ENCODE assay signal across 8 mouse cellular contexts in genomic region chr8:123653994-123654569, GRCm38 (mm10). TPM values are rescaled to one million over a fixed set of nuclear protein-coding genes. Genes with fewer than 3 reads are reported as not detected.
DNase-seq lines count a peak whose midpoint lies in the region; ATAC-seq and TF ChIP-seq lines count a peak whose summit lies in the region.

No protein-coding gene starts in this region.

- peak overlapping the region; percentile 83 for H3K4me2 ChIP-seq in hindbrain, embryonic 14.5 days (replicated peaks)
- H3K4me2 ChIP-seq in limb, embryonic 11.5 days (ENCODE audit: low read depth, severe bottlenecking) = peak overlapping the region; percentile 64
- H3K4me2 ChIP-seq in midbrain, embryonic 12.5 days (replicated peaks) = peak overlapping the region; percentile 70

- peak overlapping the region; percentile 63 for H3K4me3 ChIP-seq in hindbrain, embryonic 14.5 days (replicated peaks; ENCODE audit: low read length)
- H3K4me3 ChIP-seq in limb, embryonic 11.5 days (ENCODE audit: low read depth, low read length) = peak overlapping the region; percentile 64
- H3K4me3 ChIP-seq in midbrain, embryonic 12.5 days = peak overlapping the region; percentile 73
- peak overlapping the region; percentile 90 for H3K4me3 ChIP-seq in testis, adult 2 months (ENCODE audit: control insufficient read depth, low read depth, low read length)

- peak; percentile 96 for DNase-seq in heart, adult 11 months
- DNase-seq in heart, adult 8-10 months (ENCODE audit: low spot score) = no peak
- DNase-seq in cerebellum, adult 9-10 months = peak; percentile 52
- peak; percentile 51 to 53 for DNase-seq in frontal cortex, postnatal 36 days (ENCODE audit: low spot score in 2 of 2)
- peak; percentile 57 for DNase-seq in hindbrain, embryonic 14.5 days (ENCODE audit: low spot score)
- peak; percentile 79 for DNase-seq in limb, embryonic 11.5 days (ENCODE audit: low spot score)

- WGBS in hindbrain, embryonic 14.5 days = under 1% methylated on average over 69 of the region's 77 CpGs
- under 1% methylated on average over 60 of the region's 77 CpGs for WGBS in limb, embryonic 11.5 days
- under 1% methylated on average over 35 of the region's 77 CpGs for WGBS in midbrain, embryonic 12.5 days

- ATAC-seq in hindbrain, embryonic 14.5 days (ENCODE audit: low FRiP score) = peak; percentile 71
- peak; percentile 74 for ATAC-seq in limb, embryonic 11.5 days (ENCODE audit: insufficient number of reproducible peaks, low FRiP score, low TSS enrichment, low read depth)
- peak; percentile 70 for ATAC-seq in midbrain, embryonic 12.5 days (ENCODE audit: low FRiP score, low read depth)

- H3K27me3 ChIP-seq in hindbrain, embryonic 14.5 days (ENCODE audit: control insufficient read depth, insufficient read depth, low read length) = no peaks in the 10 kb centered on the region
- no peaks in the 10 kb centered on the region for H3K27me3 ChIP-seq in limb, embryonic 11.5 days (ENCODE audit: control insufficient read depth, insufficient read depth, low read length)
- H3K27me3 ChIP-seq in midbrain, embryonic 12.5 days = no peaks in the 10 kb centered on the region
- H3K27me3 ChIP-seq in testis, adult 2 months (ENCODE audit: control insufficient read depth, insufficient read depth, low read length) = peaks cover 8% of the 10 kb centered on the region

- TF ChIP-seq POLR2A in testis, adult 2 months (IDR thresholded peaks at IDR 0.05; ENCODE audit: control insufficient read depth, low read depth, low read length) = no peak

- no peak for TF ChIP-seq CTCF in testis, adult 2 months (IDR thresholded peaks at IDR 0.05; ENCODE audit: control insufficient read depth, insufficient read depth, insufficient replicate concordance, low read depth, low read length)

- H3K9me3 ChIP-seq in hindbrain, embryonic 14.5 days (ENCODE audit: control insufficient read depth, low read length) = no peaks in the 10 kb centered on the region
- H3K9me3 ChIP-seq in limb, embryonic 11.5 days (ENCODE audit: control insufficient read depth, low read length) = no peaks in the 10 kb centered on the region
- H3K9me3 ChIP-seq in midbrain, embryonic 12.5 days = no peaks in the 10 kb centered on the region

- peak overlapping the region; percentile 94 for H3K9ac ChIP-seq in hindbrain, embryonic 14.5 days
- peak overlapping the region; percentile 94 for H3K9ac ChIP-seq in limb, embryonic 11.5 days (ENCODE audit: low read length)
- peak overlapping the region; percentile 88 for H3K9ac ChIP-seq in midbrain, embryonic 12.5 days (replicated peaks)

- H3K27ac ChIP-seq in hindbrain, embryonic 14.5 days = peak overlapping the region; percentile 93
- peak overlapping the region; percentile 91 for H3K27ac ChIP-seq in limb, embryonic 11.5 days (replicated peaks; ENCODE audit: low read depth, low read length)
- peak overlapping the region; percentile 88 for H3K27ac ChIP-seq in midbrain, embryonic 12.5 days (replicated peaks)
- H3K27ac ChIP-seq in testis, adult 2 months (ENCODE audit: control insufficient read depth, insufficient read depth, low read depth, low read length) = peak overlapping the region; percentile 72

- H3K4me1 ChIP-seq in hindbrain, embryonic 14.5 days (replicated peaks; ENCODE audit: control insufficient read depth, insufficient read depth, low read length) = peaks cover 12% of the 10 kb centered on the region
- H3K4me1 ChIP-seq in limb, embryonic 11.5 days (ENCODE audit: control insufficient read depth, insufficient read depth, low read length) = peaks cover 12% of the 10 kb centered on the region
- peaks cover 19% of the 10 kb centered on the region for H3K4me1 ChIP-seq in midbrain, embryonic 12.5 days
- peaks cover 5% of the 10 kb centered on the region for H3K4me1 ChIP-seq in testis, adult 2 months (ENCODE audit: control insufficient read depth, insufficient read depth, low read length)

- peaks cover 26% of the 10 kb centered on the region for H3K36me3 ChIP-seq in hindbrain, embryonic 14.5 days (replicated peaks; ENCODE audit: control insufficient read depth, insufficient read depth)
- peaks cover 3% of the 10 kb centered on the region; the same call in 1 of the 2 replicates for H3K36me3 ChIP-seq in limb, embryonic 11.5 days (ENCODE audit: control insufficient read depth, insufficient read depth, low read length)
- peaks cover 24% of the 10 kb centered on the region for H3K36me3 ChIP-seq in midbrain, embryonic 12.5 days
- H3K36me3 ChIP-seq in testis, adult 2 months (ENCODE audit: control insufficient read depth, insufficient read depth, low read length) = no peaks in the 10 kb centered on the region

RNA-seq across cellular contexts. Expression of gene Rhou, which starts 0.4 kb away (rescaled TPM):
- total RNA-seq in heart, adult 8-10 months (2022) = 1 to 10 TPM; 6.3 to 8.6 (median 7.0) TPM
- 14.3 and 14.9 TPM in 2 replicates for polyA plus RNA-seq in hindbrain, embryonic 14.5 days (2014; fragmentation: Nextera tagmentation; extraction: Ambion mirVana)
- polyA plus RNA-seq in limb, embryonic 11.5 days (2014; fragmentation: Nextera tagmentation; extraction: Ambion mirVana) = 8.6 and 10.1 TPM in 2 replicates
- 8.3 and 8.4 TPM in 2 replicates for polyA plus RNA-seq in midbrain, embryonic 12.5 days (2016; fragmentation: Nextera tagmentation; extraction: Ambion mirVana)
- 5.8 and 7.6 TPM in 2 replicates for polyA plus RNA-seq in testis, adult 2 months (2012; rRNA removed)
